Mouse (Mus musculus): ENCODE measurements around the gene Plekhj1. TPM values are rescaled to one million over a fixed set of nuclear protein-coding genes. Genes with fewer than 3 reads are reported as not detected.
A peak's percentile ranks its signal among the peaks of the same experiment; 100 is the strongest.

Gene Plekhj1
- total and polyA plus RNA-seq, 2 experiments from 2014 or later, result 88.1 to 94.1 TPM

- peaks cover 43% of the 10 kb centered on the region for H3K36me3 ChIP-seq (ENCODE audit: insufficient read depth, low read length)
- 0 out of 2 replicates have a peak, but pooled peaks cover 5% of the 10 kb centered on the region for H3K4me1 ChIP-seq (ENCODE audit: insufficient read depth, low read length)
- no peak for TF ChIP-seq CTCF (IDR thresholded peaks at IDR 0.05)
- no peak for DNase-seq (ENCODE audit: low spot score)
- H3K9ac ChIP-seq (replicated peaks; ENCODE audit: low read length, poor library complexity, severe bottlenecking), result no peak within 1 kb of the TSS
- no peak within 1 kb of the TSS for H3K4me3 ChIP-seq (ENCODE audit: low read depth, low read length)
- no peak for ATAC-seq (ENCODE audit: low FRiP score)
- no peaks in the 10 kb centered on the region for H3K9me3 ChIP-seq (ENCODE audit: low read length)
- H3K27me3 ChIP-seq (ENCODE audit: insufficient read depth, low read length), result no peaks in the 10 kb centered on the region
- H3K27ac ChIP-seq (ENCODE audit: low read depth, low read length), result no peak within 1 kb of the TSS
- WGBS, result 68% methylated on average over 6 of the region's 6 CpGs
- 0 out of 2 replicates have a peak within 1 kb of the TSS, but pooled peaks have one; percentile 94 for H3K4me2 ChIP-seq (ENCODE audit: low read depth, low read length, poor library complexity, severe bottlenecking)
Measured at GRCm38 (mm10) chr10:80804916-80805315, 6.5 kb upstream of the Plekhj1 start, which contains the start of gene Amh. Amh (plus strand) TSS chr10:80805243.

- Histone ChIP-seq H3K27me3 (ENCODE audit: insufficient read depth, low read length) (no peaks in the 10 kb centered on the region), H3K9me3 (ENCODE audit: low read length) (no peaks in the 10 kb centered on the region), H3K4me3 (ENCODE audit: low read depth, low read length) (no peak overlapping the region), H3K4me2 (ENCODE audit: low read depth, low read length, poor library complexity, severe bottlenecking) (no peak overlapping the region), H3K27ac (ENCODE audit: low read depth, low read length) (no peak overlapping the region), H3K9ac (replicated peaks; ENCODE audit: low read length, poor library complexity, severe bottlenecking) (no peak overlapping the region), H3K36me3 (ENCODE audit: insufficient read depth, low read length) (peaks cover 43% of the 10 kb centered on the region), H3K4me1 (ENCODE audit: insufficient read depth, low read length) (peaks cover 11% of the 10 kb centered on the region; the same call in 1 of the 2 replicates)
- no peak for ATAC-seq (ENCODE audit: low FRiP score)
- TF ChIP-seq CTCF (IDR thresholded peaks at IDR 0.05), result no peak
- DNase-seq (ENCODE audit: low spot score), result no peak
- 95% methylated on average over 2 of the region's 2 CpGs for WGBS
Measured at GRCm38 (mm10) chr10:80804340-80804739, 5.9 kb upstream of the Plekhj1 start.

- H3K9me3 ChIP-seq (ENCODE audit: low read length), result no peaks in the 10 kb centered on the region
- WGBS, result 86% methylated on average over 3 of the region's 3 CpGs
- H3K4me2 ChIP-seq (ENCODE audit: low read depth, low read length, poor library complexity, severe bottlenecking), result no peak overlapping the region
- no peak overlapping the region for H3K27ac ChIP-seq (ENCODE audit: low read depth, low read length)
- no peak overlapping the region for H3K4me3 ChIP-seq (ENCODE audit: low read depth, low read length)
- ATAC-seq (ENCODE audit: low FRiP score) (no peak), DNase-seq (ENCODE audit: low spot score) (no peak)
- no peak overlapping the region for H3K9ac ChIP-seq (replicated peaks; ENCODE audit: low read length, poor library complexity, severe bottlenecking)
- peaks cover 43% of the 10 kb centered on the region for H3K36me3 ChIP-seq (ENCODE audit: insufficient read depth, low read length)
- H3K27me3 ChIP-seq (ENCODE audit: insufficient read depth, low read length), result no peaks in the 10 kb centered on the region
- H3K4me1 ChIP-seq (ENCODE audit: insufficient read depth, low read length), result peaks cover 11% of the 10 kb centered on the region; the same call in 1 of the 2 replicates
- no peak for TF ChIP-seq CTCF (IDR thresholded peaks at IDR 0.05)
Measured at GRCm38 (mm10) chr10:80802996-80803395, 4.6 kb upstream of the Plekhj1 start.

GRCm38 (mm10) chr10:80802204-80802912 is 3.9 kb upstream of the Plekhj1 start:
- ATAC-seq (ENCODE audit: low FRiP score) (no peak), DNase-seq (ENCODE audit: low spot score) (no peak)
- 95% methylated on average over 10 of the region's 10 CpGs for WGBS
- H3K4me2 ChIP-seq (ENCODE audit: low read depth, low read length, poor library complexity, severe bottlenecking), result no peak overlapping the region
- H3K4me1 ChIP-seq (ENCODE audit: insufficient read depth, low read length), result peaks cover 12% of the 10 kb centered on the region
- H3K36me3 ChIP-seq (ENCODE audit: insufficient read depth, low read length), result peaks cover 43% of the 10 kb centered on the region
- no peak for TF ChIP-seq CTCF (IDR thresholded peaks at IDR 0.05)
- no peak overlapping the region for H3K4me3 ChIP-seq (ENCODE audit: low read depth, low read length)
- no peak overlapping the region for H3K9ac ChIP-seq (replicated peaks; ENCODE audit: low read length, poor library complexity, severe bottlenecking)
- H3K27me3 ChIP-seq (ENCODE audit: insufficient read depth, low read length), result no peaks in the 10 kb centered on the region
- H3K27ac ChIP-seq (ENCODE audit: low read depth, low read length), result no peak overlapping the region
- no peaks in the 10 kb centered on the region for H3K9me3 ChIP-seq (ENCODE audit: low read length)

- H3K27ac ChIP-seq (ENCODE audit: low read depth, low read length), result peak overlapping the region; percentile 99
- no peaks in the 10 kb centered on the region for H3K27me3 ChIP-seq (ENCODE audit: insufficient read depth, low read length)
- peak overlapping the region; percentile 99 for H3K9ac ChIP-seq (replicated peaks; ENCODE audit: low read length, poor library complexity, severe bottlenecking)
- peaks cover 48% of the 10 kb centered on the region for H3K36me3 ChIP-seq (ENCODE audit: insufficient read depth, low read length)
- H3K9me3 ChIP-seq (ENCODE audit: low read length), result no peaks in the 10 kb centered on the region
- H3K4me2 ChIP-seq (ENCODE audit: low read depth, low read length, poor library complexity, severe bottlenecking), result peak overlapping the region; percentile 94
- H3K4me3 ChIP-seq (ENCODE audit: low read depth, low read length), result peak overlapping the region; percentile 79
- peaks cover 14% of the 10 kb centered on the region for H3K4me1 ChIP-seq (ENCODE audit: insufficient read depth, low read length)
- TF ChIP-seq CTCF (IDR thresholded peaks at IDR 0.05), result no peak
- ATAC-seq (ENCODE audit: low FRiP score) (no peak), DNase-seq (ENCODE audit: low spot score) (no peak)
- 4% methylated on average over 18 of the region's 18 CpGs for WGBS
Measured at GRCm38 (mm10) chr10:80799070-80799566, 692 bp upstream of the Plekhj1 start.

Measured in midbrain, postnatal 0 days (tissue).